Mouse (Mus musculus) left cerebral cortex, postnatal 10 days (tissue): Measurements from ENCODE around the gene Hrh2. TPM values are rescaled to one million over a fixed set of nuclear protein-coding genes. Genes with fewer than 3 reads are reported as not detected.

Experiments
- total RNA-seq, 2 experiments: library from RNA; stranded (reverse); gene quantifications; 2 replicates each; pipeline ENCODE4 v1.2.3; 2021

Hrh2 gene
- total RNA-seq, 2 experiments from 2014 or later, result 5.6 to 6.9 TPM

Other genes starting within 250 kb of the Hrh2 start
- 10 to 100 TPM; 22.3 to 37.3 TPM for gene Drd1, start 136.4 kb upstream of the Hrh2 start, total RNA-seq
- 10 to 100 TPM; 68.2 to 68.6 TPM for gene Sfxn1, start 120.3 kb upstream of the Hrh2 start, total RNA-seq
- gene Cplx2, start 179.2 kb downstream of the Hrh2 start, total RNA-seq, result 100 to 1,000 TPM; 641 to 656 TPM